Mouse (Mus musculus): ENCODE data around the gene Stub1.

GRCm38 (mm10) chr17:25796211-25796771, 36.9 kb downstream of the Stub1 start:
- TF ChIP-seq CTCF (IDR thresholded peaks at IDR 0.05; ENCODE audit: control insufficient read depth, insufficient read depth, insufficient replicate concordance, low read depth, low read length) (no peak), POLR2A (IDR thresholded peaks at IDR 0.05; ENCODE audit: control insufficient read depth, low read depth, low read length) (no peak)

Measured in testis, adult 2 months (tissue).